Mouse (Mus musculus) spleen, adult 18-20 months (tissue): Measurements from ENCODE around the gene Mapkap1.

Experiments used
- DNase-seq, 2 experiments: peaks; one replicate each; pipeline ENCODE4 v3.0.0; 2022; ENCODE audit warnings: mixed read lengths in 2 of 2

Mapkap1 gene

GRCm38 (mm10) chr2:34533281-34533680 lies 126.7 kb downstream of the Mapkap1 start:
- no peak for DNase-seq

DNA sequence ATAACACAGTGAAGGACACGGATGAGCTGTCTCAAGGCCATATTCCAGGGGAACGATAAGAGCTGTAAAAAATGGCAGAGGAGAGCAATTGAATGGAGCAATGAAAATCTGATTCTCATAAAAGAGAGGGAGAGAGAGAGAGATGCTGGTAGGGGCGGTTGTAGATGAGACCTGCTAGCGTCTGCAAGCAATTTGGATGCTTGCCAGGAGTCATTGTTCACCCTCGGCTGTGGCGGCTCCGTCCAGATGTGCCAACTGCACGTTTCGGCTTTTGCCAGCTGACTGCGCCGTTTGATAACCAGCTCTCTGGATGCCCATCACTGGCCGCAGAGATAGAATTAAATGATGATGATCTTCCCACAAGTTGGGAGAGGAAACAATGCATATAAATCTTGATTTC lies 128.4 kb downstream of the Mapkap1 start:
- no peak for DNase-seq

- DNase-seq = no peak
Measured at GRCm38 (mm10) chr2:34537356-34537755, 130.8 kb downstream of the Mapkap1 start.

GRCm38 (mm10) chr2:34543581-34543980 lies 137.0 kb downstream of the Mapkap1 start:
- no peak for DNase-seq

DNA sequence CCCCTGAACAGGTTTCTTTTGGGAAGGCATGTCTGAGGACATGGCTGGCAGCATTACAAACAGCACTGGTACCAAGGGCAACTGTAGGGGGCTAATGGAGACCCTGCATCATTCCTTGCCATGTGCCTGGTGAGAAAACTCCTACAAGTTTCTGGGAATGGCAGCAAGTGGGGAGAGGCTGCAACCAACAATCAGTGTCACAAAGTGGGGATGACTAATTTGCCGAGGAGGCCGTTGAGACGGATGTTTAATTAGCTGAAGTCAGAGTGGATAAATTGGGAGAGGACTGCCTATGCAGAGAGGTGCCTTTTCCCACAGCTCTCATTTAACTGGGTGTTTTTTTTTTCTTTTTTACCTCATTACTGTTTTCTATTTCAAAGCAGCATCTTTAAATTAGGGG lies 137.4 kb downstream of the Mapkap1 start:
- DNase-seq = no peak

DNA sequence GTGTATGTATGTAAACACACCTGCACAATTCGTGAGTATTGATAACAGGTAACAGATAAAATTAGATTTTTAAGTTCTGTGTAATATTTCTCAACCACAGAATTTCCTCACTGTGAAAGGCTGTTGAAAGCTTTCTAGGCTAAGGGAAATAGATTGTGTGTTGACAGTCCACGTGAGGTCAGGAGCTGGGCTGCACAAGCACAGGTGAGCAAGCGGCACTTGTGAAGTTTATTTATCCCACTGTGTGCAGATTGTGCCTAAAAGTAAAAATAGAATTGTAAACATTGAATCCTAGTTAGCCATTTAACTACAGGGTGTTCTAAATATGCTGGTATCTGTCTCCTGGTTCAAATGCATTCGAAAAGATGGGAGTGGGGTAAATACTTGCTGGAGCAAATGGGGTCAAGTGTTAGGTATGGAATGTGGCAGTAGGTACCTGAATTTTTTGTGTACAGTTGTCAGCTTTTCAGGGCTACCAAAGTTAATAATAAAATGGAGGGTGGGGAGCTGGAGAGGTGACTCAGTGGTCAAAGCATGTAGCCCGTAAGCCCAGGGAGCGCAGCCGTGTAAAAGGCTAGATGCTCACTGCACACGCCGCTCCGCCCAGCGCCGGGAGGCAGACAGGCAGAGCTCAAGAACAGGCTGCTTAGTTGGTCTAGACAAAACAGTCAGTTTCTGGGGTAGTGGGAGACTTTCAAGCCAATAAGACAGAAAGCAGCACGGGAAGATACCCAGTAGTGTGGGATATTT lies 138.2 kb downstream of the Mapkap1 start:
- no peak for DNase-seq

DNA sequence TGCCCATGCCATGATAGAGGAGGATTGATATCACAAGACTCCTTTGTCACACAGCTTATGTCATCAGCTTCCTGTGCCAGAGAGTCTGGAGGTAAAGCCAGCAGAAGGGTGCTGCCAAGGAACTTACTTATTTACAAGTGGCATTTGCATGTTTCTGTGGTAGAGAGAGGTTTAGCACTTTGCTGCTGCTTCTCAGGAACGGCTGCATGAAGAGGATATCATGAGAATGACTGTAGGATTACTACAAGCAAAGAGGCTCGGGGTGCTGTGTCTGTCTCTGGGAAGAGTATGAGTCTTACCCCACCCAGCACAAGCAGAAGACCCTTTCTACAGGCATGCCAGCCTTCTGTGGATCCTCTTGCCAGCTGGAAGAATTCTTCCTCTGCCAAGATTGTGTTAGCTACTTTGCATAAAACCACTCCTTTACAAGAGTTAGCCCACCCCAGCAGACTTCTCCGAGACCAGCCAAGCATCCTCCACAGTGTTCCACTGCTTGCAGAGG lies 139.7 kb downstream of the Mapkap1 start:
- DNase-seq = no peak

GRCm38 (mm10) chr2:34547516-34547915 lies 140.9 kb downstream of the Mapkap1 start:
- no peak for DNase-seq

DNA sequence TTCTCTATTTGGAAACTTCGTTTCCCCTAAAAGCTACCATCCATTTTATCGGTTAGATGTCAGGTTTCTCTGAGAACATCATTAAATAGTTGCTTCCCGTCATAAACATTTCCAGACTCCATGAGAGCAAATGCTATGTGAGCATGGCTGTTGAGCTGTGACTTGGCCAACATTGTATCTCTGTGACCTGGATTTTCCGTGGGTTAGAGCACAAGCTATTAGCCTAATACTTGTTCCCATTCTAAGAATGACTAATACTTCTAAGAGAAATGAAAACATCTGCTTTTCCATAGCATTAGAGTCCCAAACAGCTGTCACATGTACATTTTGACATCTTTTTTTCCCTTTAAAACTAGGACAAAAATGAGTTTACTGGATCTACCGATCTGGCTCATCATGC lies 142.4 kb downstream of the Mapkap1 start:
- DNase-seq = no peak

GRCm38 (mm10) chr2:34549469-34549868 lies 142.9 kb downstream of the Mapkap1 start:
- DNase-seq = no peak

DNA sequence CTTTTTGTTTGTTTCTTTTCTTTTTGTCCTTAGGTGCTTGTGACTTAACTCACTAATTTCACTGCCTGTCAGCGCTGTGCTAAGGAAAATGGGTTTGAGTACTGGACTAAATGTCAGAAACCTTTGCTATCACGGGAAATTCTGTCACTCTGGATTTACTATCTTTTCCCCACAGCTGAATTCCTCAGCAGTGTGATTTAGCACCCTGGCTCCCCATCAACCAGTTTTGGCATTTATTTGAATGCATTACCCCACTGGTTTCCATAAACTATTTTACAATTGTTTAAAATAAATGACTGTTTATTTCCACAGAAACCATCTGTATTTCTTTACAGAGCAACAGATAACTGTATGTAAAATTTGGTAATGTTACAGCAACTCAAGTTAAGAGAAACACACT lies 146.2 kb downstream of the Mapkap1 start:
- DNase-seq = no peak

- DNase-seq = no peak
Measured at GRCm38 (mm10) chr2:34553580-34554231, 147.1 kb downstream of the Mapkap1 start.

DNA sequence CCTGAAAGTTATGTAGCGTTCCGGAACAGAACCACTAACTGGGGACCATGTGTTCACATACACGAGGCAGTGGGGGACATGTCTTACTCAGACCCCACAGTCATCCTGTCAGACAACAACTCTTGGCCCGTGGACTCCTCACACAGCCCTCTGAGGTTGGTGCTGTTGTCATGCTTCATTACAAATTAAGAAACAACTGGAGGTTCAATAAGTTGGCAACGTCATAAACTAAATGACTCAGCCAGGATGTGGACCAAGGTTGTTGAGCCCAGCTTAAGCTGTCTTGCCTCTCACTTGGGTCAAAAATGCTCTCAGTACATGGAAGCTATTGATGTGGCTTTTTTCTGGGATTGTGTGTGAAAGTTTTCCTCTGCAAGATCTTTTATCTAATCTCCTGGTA lies 153.6 kb downstream of the Mapkap1 start:
- DNase-seq = no peak

DNA sequence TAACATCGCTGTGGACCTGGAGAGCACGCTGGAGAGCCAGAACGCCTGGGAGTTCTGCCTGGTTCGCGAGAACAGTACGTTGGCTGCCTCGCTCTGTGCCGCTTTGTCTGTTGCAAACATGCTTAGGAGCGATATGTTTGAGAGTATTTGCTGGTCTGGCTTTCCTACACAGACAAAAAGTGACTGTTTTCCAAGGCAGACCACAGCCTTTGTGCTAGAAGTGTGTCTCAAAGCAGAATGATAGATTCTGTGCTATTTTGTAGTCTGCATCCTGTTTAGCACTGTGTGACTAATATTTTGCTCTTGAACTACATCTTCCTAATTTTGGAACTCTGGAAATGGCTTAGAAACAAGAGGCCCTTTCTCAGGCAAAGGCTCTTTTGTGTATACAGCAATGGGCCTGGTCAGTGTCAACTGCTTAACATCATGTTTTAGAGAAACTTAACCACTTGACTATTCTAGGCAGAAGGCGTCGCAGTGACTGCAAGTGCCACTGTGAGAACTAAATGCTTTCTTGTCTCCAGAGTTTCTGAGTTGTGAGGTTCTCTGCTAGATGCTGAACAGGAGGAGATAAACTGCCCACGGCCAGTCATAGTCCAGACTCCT lies 156.6 kb downstream of the Mapkap1 start:
- DNase-seq = no peak

DNA sequence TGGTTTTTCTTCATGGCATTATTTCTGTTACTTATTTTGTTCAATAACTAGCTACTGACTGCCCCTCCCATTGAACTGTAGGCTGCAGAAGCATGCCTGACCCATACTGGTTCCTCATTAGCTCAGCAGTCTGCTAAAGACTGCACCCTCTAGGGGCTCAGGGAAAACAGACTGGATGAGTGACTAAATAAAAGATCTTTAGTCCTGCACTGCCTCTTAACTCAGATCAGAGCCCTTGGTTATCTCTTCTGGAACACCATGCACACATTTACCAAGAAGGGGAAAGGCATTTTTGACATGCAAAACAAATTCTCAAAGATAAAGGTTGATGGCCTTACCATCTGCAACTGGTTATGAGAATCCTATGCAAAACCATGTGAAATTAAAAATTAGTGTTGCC lies 157.3 kb downstream of the Mapkap1 start:
- DNase-seq = no peak

DNA sequence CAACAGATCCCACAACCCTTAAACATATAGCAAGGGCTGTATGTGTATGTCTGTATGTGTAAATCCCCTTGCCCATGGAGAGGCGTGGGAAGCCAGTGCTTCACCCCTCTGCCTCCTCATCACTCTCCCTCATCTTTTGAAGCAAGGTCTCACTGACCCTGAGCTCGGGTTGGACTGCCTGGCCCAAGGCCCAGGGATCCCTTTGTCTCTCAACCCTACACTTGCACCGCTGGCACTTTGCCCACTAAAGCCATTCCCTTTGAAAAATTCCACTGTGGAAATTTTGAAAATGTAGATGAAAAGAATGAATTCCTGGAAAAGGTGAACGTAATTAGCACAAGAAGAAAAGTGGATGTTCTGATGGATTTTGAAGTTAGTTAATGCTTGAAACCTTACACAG lies 159.6 kb downstream of the Mapkap1 start:
- peak in 1 of 2 experiments; percentile 3 for DNase-seq

DNA sequence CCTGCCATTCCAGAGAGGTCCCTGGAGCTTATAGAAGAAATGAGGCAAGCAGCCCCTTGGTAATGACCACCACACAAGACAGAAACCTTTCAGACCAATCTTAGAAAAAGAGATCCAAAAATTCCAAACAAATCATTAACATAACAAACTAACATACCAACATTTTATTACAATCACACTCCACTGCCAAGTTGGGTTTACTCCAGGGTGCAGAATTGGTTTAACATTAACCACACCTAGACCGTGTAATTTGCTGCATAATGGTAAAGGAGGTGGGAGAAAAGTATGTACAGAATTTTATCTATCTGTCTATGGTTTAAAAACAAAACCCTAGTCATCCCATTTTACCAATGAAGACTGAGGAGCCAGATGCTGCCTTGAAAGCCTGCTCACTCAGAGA lies 160.0 kb downstream of the Mapkap1 start:
- DNase-seq = no peak

GRCm38 (mm10) chr2:34569131-34569530 lies 162.6 kb downstream of the Mapkap1 start:
- DNase-seq = no peak

DNA sequence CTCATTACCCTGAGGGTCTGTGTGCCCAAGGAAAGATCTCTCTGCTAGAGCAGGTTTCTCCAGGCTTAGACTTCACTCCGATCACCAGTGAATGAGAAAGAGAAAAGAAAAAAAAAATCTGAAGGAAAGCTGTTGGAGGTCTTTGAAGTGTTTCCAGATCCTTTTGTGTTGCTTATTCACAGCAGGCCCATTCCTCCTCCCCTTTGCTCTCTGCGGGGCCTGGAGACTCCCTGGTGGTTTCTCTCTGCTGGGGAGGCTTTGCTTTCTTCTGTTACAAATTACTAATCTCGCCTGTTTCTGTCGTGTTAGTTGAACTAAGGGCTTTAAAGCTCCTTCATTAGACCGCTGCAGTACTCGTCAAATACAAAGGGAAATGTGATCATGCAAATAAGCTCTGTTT lies 163.8 kb downstream of the Mapkap1 start:
- DNase-seq = no peak

- no peak for DNase-seq
Measured at GRCm38 (mm10) chr2:34571096-34571495, 164.5 kb downstream of the Mapkap1 start.

DNA sequence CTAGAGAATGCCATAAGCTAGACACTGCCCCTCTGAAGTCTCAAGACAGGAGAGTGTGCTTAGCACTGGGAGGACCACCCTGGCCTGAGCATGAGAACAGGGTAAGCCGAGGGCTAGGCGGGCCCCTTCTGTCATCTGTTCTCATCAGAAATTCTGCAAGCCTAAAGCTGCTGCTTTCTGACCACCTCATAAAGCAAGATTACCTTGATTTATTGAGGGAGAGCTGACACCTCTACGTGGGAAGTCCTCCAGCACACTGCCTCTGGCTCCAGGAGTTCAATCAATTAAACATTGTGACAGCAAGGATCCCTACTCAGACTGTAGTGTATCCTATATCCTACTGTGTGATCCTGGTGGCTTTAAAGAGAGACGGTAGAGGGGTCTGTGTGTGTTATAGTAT lies 166.5 kb downstream of the Mapkap1 start:
- no peak for DNase-seq

DNA sequence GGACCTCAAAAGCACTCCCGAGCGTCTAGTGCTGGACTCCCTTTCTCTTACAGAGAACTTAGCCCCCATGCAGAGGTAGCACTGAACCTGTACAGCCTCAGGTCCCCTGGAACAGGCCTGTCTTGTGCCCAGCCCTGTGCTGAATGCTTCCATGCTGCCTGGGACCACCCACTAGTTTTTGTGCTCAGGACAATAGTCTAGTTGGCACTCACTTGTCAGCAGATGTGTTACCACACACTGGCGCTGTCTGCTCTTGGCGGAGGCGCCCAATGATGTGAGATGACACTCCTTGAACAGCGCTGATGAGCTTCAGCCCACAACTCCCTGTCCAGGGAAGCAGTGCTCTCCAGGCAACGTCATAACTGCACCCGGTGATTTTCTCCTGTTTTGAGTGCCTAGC lies 182.0 kb downstream of the Mapkap1 start:
- DNase-seq = no peak

GRCm38 (mm10) chr2:34591721-34592360 lies 185.3 kb downstream of the Mapkap1 start:
- no peak for DNase-seq
